Mouse (Mus musculus) heart, adult 9 months (tissue): ENCODE measurements around the gene Slc7a11.

Experiments used
- DNase-seq, 2 experiments: peaks; one replicate each; pipeline ENCODE4 v3.0.0; 2022; ENCODE audit warnings: low spot score in 2 of 2

Slc7a11 gene

GRCm38 (mm10) chr3:49866061-49866515 lies 577.3 kb downstream of the Slc7a11 start:
- no peak for DNase-seq

GRCm38 (mm10) chr3:49856797-49857196 lies 586.6 kb downstream of the Slc7a11 start:
- DNase-seq, result peak; percentile 26 to 27

- DNase-seq, result no peak
Measured at GRCm38 (mm10) chr3:49854277-49854676, 589.1 kb downstream of the Slc7a11 start.

GRCm38 (mm10) chr3:49842971-49843370 lies 600.4 kb downstream of the Slc7a11 start:
- DNase-seq, result no peak
